Mouse (Mus musculus) frontal cortex, adult (tissue): Measurements from ENCODE around the gene Hs6st1.

Experiments used
- ATAC-seq: cut with Nextera tagmentation; 2 replicates; pipeline ENCODE4 v1.9.2; 2017; ENCODE audit warnings: mild to moderate bottlenecking, moderate library complexity, mixed read lengths; ENCODE audit not compliant: low TSS enrichment

Hs6st1 gene

GRCm38 (mm10) chr1:36083554-36083953 lies 15.4 kb downstream of the Hs6st1 start:
- ATAC-seq, result no peak

- ATAC-seq, result no peak
These were observed 16.9 kb downstream of the Hs6st1 start for GRCm38 (mm10) chr1:36085069-36085468.

GRCm38 (mm10) chr1:36088367-36088766 lies 20.2 kb downstream of the Hs6st1 start:
- peak; percentile 25; the same call in 1 of the 2 replicates for ATAC-seq

- ATAC-seq, result no peak
These were observed 21.3 kb downstream of the Hs6st1 start for GRCm38 (mm10) chr1:36089481-36089880.

- no peak for ATAC-seq
These were observed 22.0 kb downstream of the Hs6st1 start for GRCm38 (mm10) chr1:36090011-36090721.

- no peak for ATAC-seq
These were observed 22.5 kb downstream of the Hs6st1 start for GRCm38 (mm10) chr1:36090722-36091110.

- no peak for ATAC-seq
These were observed 23.0 kb downstream of the Hs6st1 start for GRCm38 (mm10) chr1:36091246-36091645.

- no peak for ATAC-seq
These were observed 25.5 kb downstream of the Hs6st1 start for GRCm38 (mm10) chr1:36093741-36094140.

GRCm38 (mm10) chr1:36095423-36096272 lies 27.4 kb downstream of the Hs6st1 start:
- ATAC-seq, result peak; percentile 94

GRCm38 (mm10) chr1:36098432-36098831 lies 30.2 kb downstream of the Hs6st1 start:
- no peak for ATAC-seq

- no peak for ATAC-seq
These were observed 32.2 kb downstream of the Hs6st1 start for GRCm38 (mm10) chr1:36100371-36100770.

GRCm38 (mm10) chr1:36105917-36106706 lies 37.9 kb downstream of the Hs6st1 start:
- no peak for ATAC-seq

GRCm38 (mm10) chr1:36109987-36110386 lies 41.8 kb downstream of the Hs6st1 start:
- ATAC-seq, result no peak

- no peak for ATAC-seq
These were observed 44.5 kb downstream of the Hs6st1 start for GRCm38 (mm10) chr1:36112665-36113064.

GRCm38 (mm10) chr1:36113670-36114069 lies 45.5 kb downstream of the Hs6st1 start:
- no peak for ATAC-seq

GRCm38 (mm10) chr1:36114844-36115243 lies 46.6 kb downstream of the Hs6st1 start:
- ATAC-seq, result no peak

GRCm38 (mm10) chr1:36116488-36116887 lies 48.3 kb downstream of the Hs6st1 start:
- ATAC-seq, result no peak

- ATAC-seq, result no peak
These were observed 50.0 kb downstream of the Hs6st1 start for GRCm38 (mm10) chr1:36118061-36118685.

GRCm38 (mm10) chr1:36118958-36119357 lies 50.8 kb downstream of the Hs6st1 start:
- no peak for ATAC-seq

GRCm38 (mm10) chr1:36119426-36119825 lies 51.2 kb downstream of the Hs6st1 start:
- no peak for ATAC-seq

- no peak for ATAC-seq
These were observed 53.0 kb downstream of the Hs6st1 start for GRCm38 (mm10) chr1:36121172-36121571.

- no peak for ATAC-seq
These were observed 56.9 kb downstream of the Hs6st1 start for GRCm38 (mm10) chr1:36125076-36125475.
